Mouse (Mus musculus) lung, adult 2 months (tissue): Measurements from ENCODE around the gene Zbtb20. TPM values are rescaled to one million over a fixed set of nuclear protein-coding genes. Genes with fewer than 3 reads are reported as not detected.

Source experiments
- DNase-seq: peaks from one replicate; pipeline ENCODE4 v3.0.0; 2022
- H3K4me1 ChIP-seq: fragments of 200-500 bp; 2 replicates; pipeline ENCODE4 v1.6.1; 2011; ENCODE audit warnings: low read length; ENCODE audit not compliant: control insufficient read depth, insufficient read depth
- H3K4me3 ChIP-seq: fragments of 200-500 bp; replicated peaks from 2 replicates; pipeline ENCODE3; 2011; ENCODE audit warnings: low read depth, mild to moderate bottlenecking, control low read depth, low read length; ENCODE audit errors: extremely low read depth
- CTCF ChIP-seq: fragments of 200-500 bp; IDR thresholded peaks from 2 replicates; pipeline ENCODE4 v1.5.1; 2011; ENCODE audit warnings: mild to moderate bottlenecking, low read length, control low read depth; ENCODE audit not compliant: insufficient read depth
- POLR2A ChIP-seq: fragments of 200-500 bp; IDR thresholded peaks from 2 replicates; pipeline ENCODE4 v1.6.1; 2011; ENCODE audit warnings: low read depth, mild to moderate bottlenecking, control low read depth, low read length, borderline replicate concordance; ENCODE audit errors: extremely low read depth
- WGBS: fragments of 180-500 bp; shearing (Covaris S2); methylation state at CpG from one replicate; pipeline ENCODE4 v1.1.7; 2018; 5-methylcytosine and 5-hydroxymethylcytosine counted together
- polyA plus RNA-seq: library from polyadenylated mRNA; depleted of rRNA; stranded (reverse); fragments of >200 nt; gene quantifications from 2 replicates; pipeline ENCODE4 v1.2.3, GENCODE M21; 2012

Gene Zbtb20
- polyA plus RNA-seq, 1 experiment: 30.7 TPM

DNA sequence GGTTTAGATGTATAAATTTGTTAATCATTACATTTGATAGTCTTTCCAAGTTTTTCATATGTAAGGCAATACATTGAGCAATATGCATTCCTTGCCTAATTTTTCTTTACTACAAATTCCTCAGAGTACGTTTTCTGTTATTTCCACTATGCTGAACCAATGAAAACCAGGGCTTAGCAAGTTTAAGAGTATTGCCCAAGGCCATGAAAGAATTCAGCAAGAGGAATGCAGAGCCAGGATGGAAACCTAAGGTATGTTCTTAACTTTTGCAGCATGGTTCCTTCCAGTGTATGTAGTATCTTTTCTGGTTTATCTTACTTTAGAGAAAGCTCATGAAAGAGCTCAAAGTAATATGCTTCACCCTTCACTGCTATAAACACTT lies 381.2 kb downstream of the Zbtb20 start:
- TF ChIP-seq CTCF (no peak), POLR2A (no peak)
- Histone ChIP-seq H3K4me1 (no peaks in the 10 kb centered on the region; the same call in 1 of the 2 replicates), H3K4me3 (no peak overlapping the region)
- DNase-seq: no peak
- WGBS: 64% methylated on average over 1 of the region's 1 CpGs

DNA sequence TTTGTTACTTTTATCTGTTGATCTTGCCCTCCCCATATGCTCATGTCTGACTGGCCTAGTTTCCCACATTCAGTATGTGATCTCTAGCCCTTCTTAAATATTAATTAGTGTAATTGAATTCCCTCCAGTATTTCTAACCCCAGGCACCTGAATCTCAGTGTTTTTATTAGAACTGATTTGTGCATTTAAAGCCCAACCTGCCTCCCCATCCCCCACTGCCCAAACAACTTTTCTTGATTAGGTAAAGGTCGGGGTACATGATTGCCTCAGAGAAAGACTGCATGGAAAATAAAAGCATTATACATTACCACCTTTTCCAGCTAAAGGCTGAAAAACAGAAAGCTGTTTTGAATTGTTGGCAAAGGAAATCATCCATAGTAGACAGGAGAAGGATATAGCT lies 383.8 kb downstream of the Zbtb20 start:
- TF ChIP-seq POLR2A (no peak), CTCF (no peak)
- Histone ChIP-seq H3K4me1 (no peaks in the 10 kb centered on the region), H3K4me3 (no peak overlapping the region)
- 76% methylated on average over 1 of the region's 1 CpGs for WGBS
- no peak for DNase-seq

DNA sequence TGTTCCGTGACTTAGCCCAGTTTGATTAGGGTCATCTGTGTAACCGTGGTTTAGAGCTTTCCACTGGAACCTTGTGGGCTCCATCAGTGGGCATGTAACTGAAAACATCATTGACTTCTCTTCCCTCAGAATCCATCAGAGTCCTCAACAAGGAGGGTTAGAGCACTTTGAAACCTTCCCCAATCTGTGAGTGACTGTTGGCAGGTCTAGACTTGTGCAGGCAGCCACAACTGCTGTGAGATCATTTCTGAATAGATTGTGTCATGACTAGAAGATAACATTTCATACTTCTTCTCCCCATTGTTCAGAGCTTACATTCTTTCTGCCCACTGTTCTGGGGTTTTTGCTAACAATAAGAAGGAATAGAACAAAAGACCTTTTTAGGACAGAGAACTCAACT lies 385.2 kb downstream of the Zbtb20 start:
- 76% methylated on average over 2 of the region's 2 CpGs for WGBS
- no peaks in the 10 kb centered on the region for H3K4me1 ChIP-seq
- no peak for DNase-seq
- no peak overlapping the region for H3K4me3 ChIP-seq
- TF ChIP-seq CTCF (no peak), POLR2A (no peak)

- Histone ChIP-seq H3K4me1 (no peaks in the 10 kb centered on the region; the same call in 1 of the 2 replicates), H3K4me3 (no peak overlapping the region)
- TF ChIP-seq CTCF (no peak), POLR2A (no peak)
- DNase-seq: no peak
- whole genome bisulfite sequencing: 46% methylated on average over 2 of the region's 2 CpGs
Measured at GRCm38 (mm10) chr16:43274057-43274595, 398.4 kb downstream of the Zbtb20 start.

GRCm38 (mm10) chr16:43276764-43277163 lies 401.1 kb downstream of the Zbtb20 start:
- DNase-seq: no peak
- H3K4me1 ChIP-seq: no peaks in the 10 kb centered on the region; the same call in 1 of the 2 replicates
- H3K4me3 ChIP-seq: no peak overlapping the region
- no peak for TF ChIP-seq POLR2A
- TF ChIP-seq CTCF: no peak
- 94% methylated on average over 4 of the region's 4 CpGs for WGBS

DNA sequence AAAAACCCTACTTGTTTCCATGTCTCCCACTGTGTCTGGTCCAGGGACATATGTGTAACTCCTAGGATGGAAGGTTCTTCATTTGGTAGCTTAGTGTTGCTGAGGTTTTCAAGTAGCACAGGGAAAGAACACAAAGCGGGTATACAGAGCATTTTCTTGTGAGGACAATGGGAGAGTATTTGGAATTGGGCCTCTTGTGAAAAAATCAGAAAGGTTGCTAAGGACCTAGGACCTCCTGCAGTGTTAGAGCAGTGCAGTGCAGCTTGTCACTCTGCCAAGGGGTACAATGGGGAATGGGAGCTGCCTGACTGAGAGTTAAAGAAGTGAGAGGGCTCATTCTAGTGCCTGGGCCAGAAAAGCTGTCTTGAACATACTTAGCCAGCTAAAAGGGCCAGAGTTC lies 410.6 kb downstream of the Zbtb20 start:
- Histone ChIP-seq H3K4me3 (no peak overlapping the region), H3K4me1 (no peaks in the 10 kb centered on the region)
- no peak for DNase-seq
- TF ChIP-seq CTCF (no peak), POLR2A (no peak)
- WGBS: 89% methylated on average over 1 of the region's 1 CpGs

DNA sequence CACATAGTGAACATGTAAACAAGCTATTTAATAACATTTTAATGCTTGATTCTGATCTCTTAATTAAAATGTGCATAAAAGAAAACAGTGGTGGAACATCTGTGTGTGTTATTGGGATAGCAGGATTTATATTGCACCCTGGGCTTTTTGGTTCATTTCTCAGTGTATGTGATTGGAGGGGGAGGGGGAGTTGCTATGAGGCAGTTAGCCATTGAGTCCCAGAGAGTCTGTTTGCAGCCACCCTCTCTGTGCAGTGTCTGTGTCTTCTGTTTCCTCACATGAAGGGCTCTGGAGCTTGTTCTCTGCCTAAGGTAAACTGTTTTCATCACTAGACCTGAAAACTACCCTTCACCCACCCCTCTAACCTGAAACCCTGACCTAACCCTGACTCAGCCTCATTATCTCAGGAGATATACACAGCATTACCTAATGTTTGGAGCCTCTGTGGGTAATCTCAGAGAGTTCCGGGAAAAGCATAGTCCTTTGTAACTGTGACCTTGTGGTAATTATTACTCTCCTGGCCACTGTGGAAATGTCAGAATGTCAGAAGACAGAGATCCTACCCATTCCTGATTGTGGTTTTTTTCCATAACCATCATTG lies 411.2 kb downstream of the Zbtb20 start:
- no peak for DNase-seq
- WGBS: 66% methylated on average over 1 of the region's 1 CpGs
- Histone ChIP-seq H3K4me1 (no peaks in the 10 kb centered on the region), H3K4me3 (no peak overlapping the region)
- no peak for TF ChIP-seq CTCF
- TF ChIP-seq POLR2A: no peak

GRCm38 (mm10) chr16:43291423-43291822 lies 415.7 kb downstream of the Zbtb20 start:
- 61% methylated on average over 3 of the region's 3 CpGs for WGBS
- no peak for DNase-seq
- TF ChIP-seq POLR2A (no peak), CTCF (no peak)
- Histone ChIP-seq H3K4me1 (no peaks in the 10 kb centered on the region), H3K4me3 (no peak overlapping the region)

GRCm38 (mm10) chr16:43297953-43298596 lies 422.4 kb downstream of the Zbtb20 start:
- Histone ChIP-seq H3K4me1 (peaks cover 6% of the 10 kb centered on the region), H3K4me3 (no peak overlapping the region)
- WGBS: 86% methylated on average over 5 of the region's 5 CpGs
- no peak for DNase-seq
- no peak for TF ChIP-seq CTCF

GRCm38 (mm10) chr16:43300420-43300819 lies 424.7 kb downstream of the Zbtb20 start:
- Histone ChIP-seq H3K4me3 (no peak overlapping the region), H3K4me1 (peaks cover 10% of the 10 kb centered on the region)
- DNase-seq: no peak
- no peak for TF ChIP-seq POLR2A
- TF ChIP-seq CTCF: no peak
- WGBS: 74% methylated on average over 3 of the region's 3 CpGs
